Mouse (Mus musculus): ENCODE measurements around the gene Gpank1.

Gpank1 gene

GRCm38 (mm10) chr17:35132174-35132560, 10.9 kb downstream of the Gpank1 start:
- DNase-seq = no peak

GRCm38 (mm10) chr17:35133517-35133916, 12.3 kb downstream of the Gpank1 start:
- no peak for DNase-seq

- DNase-seq = peak; percentile 95 to 97
Measured at GRCm38 (mm10) chr17:35134801-35135590, 13.7 kb downstream of the Gpank1 start, which contains the start of gene Bag6. TSS of gene Bag6 (plus strand) at chr17:35135178.

- DNase-seq = no peak
Measured at GRCm38 (mm10) chr17:35135591-35136320, 14.5 kb downstream of the Gpank1 start.

- no peak for DNase-seq
Measured at GRCm38 (mm10) chr17:35139269-35139668, 18.0 kb downstream of the Gpank1 start.

- no peak for DNase-seq
Measured at GRCm38 (mm10) chr17:35140490-35140996, 19.3 kb downstream of the Gpank1 start.

- no peak for DNase-seq
Measured at GRCm38 (mm10) chr17:35141971-35142370, 20.7 kb downstream of the Gpank1 start.

GRCm38 (mm10) chr17:35146139-35146538, 24.9 kb downstream of the Gpank1 start:
- no peak for DNase-seq

- no peak for DNase-seq
Measured at GRCm38 (mm10) chr17:35147348-35147747, 26.1 kb downstream of the Gpank1 start.

GRCm38 (mm10) chr17:35147922-35148639, 26.8 kb downstream of the Gpank1 start:
- DNase-seq = no peak

GRCm38 (mm10) chr17:35152121-35152520, 30.9 kb downstream of the Gpank1 start:
- no peak for DNase-seq

GRCm38 (mm10) chr17:35153077-35153476, 31.8 kb downstream of the Gpank1 start:
- no peak for DNase-seq

- DNase-seq = no peak
Measured at GRCm38 (mm10) chr17:35153931-35154330, 32.7 kb downstream of the Gpank1 start.

GRCm38 (mm10) chr17:35154616-35155015, 33.4 kb downstream of the Gpank1 start:
- DNase-seq = no peak

GRCm38 (mm10) chr17:35155451-35155850, 34.2 kb downstream of the Gpank1 start:
- no peak for DNase-seq

- no peak for DNase-seq
Measured at GRCm38 (mm10) chr17:35156461-35157200, 35.4 kb downstream of the Gpank1 start.

GRCm38 (mm10) chr17:35157254-35157653, 36.0 kb downstream of the Gpank1 start:
- no peak for DNase-seq

GRCm38 (mm10) chr17:35157661-35158175, 36.5 kb downstream of the Gpank1 start:
- DNase-seq = peak in 1 of 2 experiments; percentile 37

- no peak for DNase-seq
Measured at GRCm38 (mm10) chr17:35158850-35159593, 37.8 kb downstream of the Gpank1 start.

- DNase-seq = no peak
Measured at GRCm38 (mm10) chr17:35159638-35160037, 38.4 kb downstream of the Gpank1 start.

- DNase-seq = no peak
Measured at GRCm38 (mm10) chr17:35161421-35161820, 40.2 kb downstream of the Gpank1 start.

Data from kidney, postnatal 4 days (tissue).